Mouse (Mus musculus) liver, postnatal 0 days (tissue): ENCODE data around the gene Nasp.

Experiments used
- CTCF ChIP-seq: sonication (generic); IDR thresholded peaks from 2 replicates; pipeline ENCODE4 v1.5.1; 2016; ENCODE audit warnings: antibody characterized with exemption, low read depth
- EP300 ChIP-seq: IDR thresholded peaks from 2 replicates; pipeline ENCODE4 v1.6.1; 2016; ENCODE audit warnings: antibody characterized with exemption, low read depth, mild to moderate bottlenecking

DNA sequence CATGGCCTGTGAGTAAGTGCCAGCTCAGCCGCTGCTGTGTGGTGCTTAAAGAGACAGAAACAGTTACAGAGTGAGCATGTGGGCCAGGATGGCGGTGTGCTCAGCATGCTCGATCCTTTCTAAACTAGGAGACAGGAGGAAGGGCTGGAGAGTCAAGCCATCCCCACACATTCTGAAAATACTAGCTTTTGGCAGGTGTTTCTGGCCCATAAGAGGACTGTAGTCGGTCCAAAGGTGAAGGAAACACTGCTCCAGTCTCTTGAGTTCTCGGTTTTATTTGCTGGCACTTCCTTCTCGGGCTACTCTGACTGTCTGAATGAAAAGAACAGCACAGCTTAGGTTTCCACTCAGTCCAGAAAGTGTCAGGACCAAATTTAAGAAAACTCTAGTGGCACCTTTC lies 33.1 kb upstream of the Nasp start:
- TF ChIP-seq CTCF: no peak
- no peak for TF ChIP-seq EP300
